8 mouse cellular contexts compared by ENCODE assay signal in the genomic region with DNA sequence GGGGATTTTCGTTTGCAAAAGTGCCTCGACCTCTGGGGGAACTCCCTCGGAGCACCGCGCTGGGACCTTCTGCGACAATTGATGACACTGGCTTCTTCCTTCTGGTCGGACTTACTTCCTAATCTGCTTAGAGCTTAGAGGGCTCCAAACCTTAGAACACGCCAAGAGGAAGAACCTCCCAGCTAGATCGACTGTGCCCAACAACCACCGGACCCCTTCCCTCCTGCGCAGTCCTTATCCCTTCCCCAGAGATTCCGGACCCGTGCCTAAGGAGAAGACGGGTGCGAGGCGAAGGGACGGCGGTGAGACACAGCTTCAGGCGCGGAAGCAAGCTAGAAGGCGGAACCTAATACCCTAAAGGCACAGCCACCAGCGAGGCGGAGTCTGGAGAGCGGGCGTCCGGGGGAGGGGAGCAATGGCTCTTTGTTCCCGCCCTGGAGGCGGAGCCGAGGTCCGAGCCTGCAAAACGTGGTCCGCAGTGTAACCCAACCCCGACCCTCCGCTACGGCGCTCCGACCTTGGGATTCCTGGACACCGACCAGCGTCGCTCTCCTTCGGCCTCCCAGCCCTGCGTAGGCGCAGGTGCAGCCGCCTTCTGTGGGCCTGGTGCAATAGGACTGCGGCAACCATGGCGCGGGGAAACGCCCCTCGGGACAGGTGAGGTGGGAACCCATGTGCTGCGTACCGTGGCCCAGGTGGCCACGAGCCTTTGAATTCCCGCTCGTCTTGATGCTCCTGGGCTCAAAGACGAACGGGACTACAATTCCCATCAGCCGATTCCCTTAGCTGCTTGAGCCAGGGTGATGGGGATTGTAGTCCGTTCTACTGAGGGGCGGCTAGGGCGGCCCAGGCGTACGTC. TPM values are rescaled to one million over a fixed set of nuclear protein-coding genes. Genes with fewer than 3 reads are reported as not detected.
DNase-seq lines count a peak whose midpoint lies in the region; ATAC-seq and TF ChIP-seq lines count a peak whose summit lies in the region.

Gene Slc29a2 (plus strand): TSS at position 240 of the 859 bp plus-strand sequence.

- peak; percentile 97 for ATAC-seq in forebrain, embryonic 13.5 days
- peak; percentile 92 for ATAC-seq in liver, postnatal 0 days
- peak; percentile 95 for ATAC-seq in neural tube, embryonic 13.5 days (ENCODE audit: low read depth)

- peak within 1 kb of the TSS; percentile 72 for H3K4me2 ChIP-seq in forebrain, embryonic 13.5 days
- H3K4me2 ChIP-seq in liver, postnatal 0 days (ENCODE audit: low read depth, low read length): peak within 1 kb of the TSS; percentile 96
- H3K4me2 ChIP-seq in neural tube, embryonic 13.5 days: peak within 1 kb of the TSS; percentile 78

- peak within 1 kb of the TSS; percentile 91 for H3K27ac ChIP-seq in forebrain, embryonic 13.5 days
- peak within 1 kb of the TSS; percentile 86 for H3K27ac ChIP-seq in liver, postnatal 0 days (ENCODE audit: low read depth)
- peak within 1 kb of the TSS; percentile 92 for H3K27ac ChIP-seq in neural tube, embryonic 13.5 days (replicated peaks)

- intact Hi-C loops in heart, postnatal 10 days (cut with DNase I): no loop called here

- WGBS in forebrain, embryonic 13.5 days: under 1% methylated on average over 62 of the region's 62 CpGs
- WGBS in liver, postnatal 0 days (ENCODE audit: insufficient replicate concordance): under 1% methylated on average over 57 of the region's 62 CpGs
- under 1% methylated on average over 62 of the region's 62 CpGs for WGBS in neural tube, embryonic 13.5 days

- peaks cover 36% of the 10 kb centered on the region for H3K36me3 ChIP-seq in E14TG2a.4 (ENCODE audit: insufficient read depth, low read length)
- H3K36me3 ChIP-seq in forebrain, embryonic 13.5 days (ENCODE audit: poor library complexity, severe bottlenecking): peaks cover 22% of the 10 kb centered on the region
- H3K36me3 ChIP-seq in liver, postnatal 0 days (replicated peaks; ENCODE audit: insufficient read depth, low read length): no peaks in the 10 kb centered on the region
- peaks cover 27% of the 10 kb centered on the region for H3K36me3 ChIP-seq in neural tube, embryonic 13.5 days

- DNase-seq in c-Kit-positive CD71-positive TER-119-positive erythroid progenitor cells, embryonic 14.5 days (ENCODE audit: low spot score): peak; percentile 79
- DNase-seq in heart, postnatal 10 days: peak; percentile 94 to 96
- DNase-seq in layer of hippocampus, adult 11-12 months (ENCODE audit: low spot score): peak; percentile 89
- DNase-seq in liver, postnatal 0 days: peak; percentile 90
- peak; percentile 85 for DNase-seq in telencephalon, adult 2 months (ENCODE audit: low read depth, low spot score)

- H3K9me3 ChIP-seq in E14TG2a.4 (ENCODE audit: low read length): no peaks in the 10 kb centered on the region
- H3K9me3 ChIP-seq in forebrain, embryonic 13.5 days (replicated peaks): no peaks in the 10 kb centered on the region
- no peaks in the 10 kb centered on the region for H3K9me3 ChIP-seq in liver, postnatal 0 days (ENCODE audit: low read length)
- no peaks in the 10 kb centered on the region for H3K9me3 ChIP-seq in neural tube, embryonic 13.5 days

- peak within 1 kb of the TSS; percentile 85 for H3K4me3 ChIP-seq in E14TG2a.4 (replicated peaks; ENCODE audit: low read length)
- peak within 1 kb of the TSS; percentile 64 for H3K4me3 ChIP-seq in forebrain, embryonic 13.5 days
- peak within 1 kb of the TSS; percentile 63 for H3K4me3 ChIP-seq in liver, postnatal 0 days (ENCODE audit: low read depth, low read length)
- H3K4me3 ChIP-seq in neural tube, embryonic 13.5 days: peak within 1 kb of the TSS; percentile 76

- TF ChIP-seq EP300 in liver, postnatal 0 days (IDR thresholded peaks at IDR 0.05; ENCODE audit: low read depth): no peak

- no peak for TF ChIP-seq CTCF in E14TG2a.4 (conservative IDR thresholded peaks at IDR 0.05; ENCODE audit: low read length)
- TF ChIP-seq CTCF in liver, postnatal 0 days (IDR thresholded peaks at IDR 0.05; ENCODE audit: low read depth): no peak

- H3K27me3 ChIP-seq in E14TG2a.4 (ENCODE audit: insufficient read depth, low read length): no peaks in the 10 kb centered on the region; the same call in 1 of the 2 replicates
- H3K27me3 ChIP-seq in forebrain, embryonic 13.5 days: no peaks in the 10 kb centered on the region
- H3K27me3 ChIP-seq in liver, postnatal 0 days (ENCODE audit: insufficient read depth, low read length): no peaks in the 10 kb centered on the region
- H3K27me3 ChIP-seq in neural tube, embryonic 13.5 days: no peaks in the 10 kb centered on the region

- peaks cover 33% of the 10 kb centered on the region for H3K4me1 ChIP-seq in E14TG2a.4 (replicated peaks; ENCODE audit: low read depth, low read length)
- H3K4me1 ChIP-seq in forebrain, embryonic 13.5 days: peaks cover 8% of the 10 kb centered on the region; the same call in 1 of the 2 replicates
- peaks cover 13% of the 10 kb centered on the region for H3K4me1 ChIP-seq in liver, postnatal 0 days (ENCODE audit: insufficient read depth)
- H3K4me1 ChIP-seq in neural tube, embryonic 13.5 days (replicated peaks): peaks cover 13% of the 10 kb centered on the region

- H3K9ac ChIP-seq in forebrain, embryonic 13.5 days: peak within 1 kb of the TSS; percentile 77
- peak within 1 kb of the TSS; percentile 77 for H3K9ac ChIP-seq in liver, postnatal 0 days (replicated peaks)
- peak within 1 kb of the TSS; percentile 87 for H3K9ac ChIP-seq in neural tube, embryonic 13.5 days

RNA-seq across cellular contexts. Expression of gene Slc29a2, which starts in this region (rescaled TPM):
- polyA plus RNA-seq in forebrain, embryonic 13.5 days (2015; fragmentation: Nextera tagmentation; extraction: Ambion mirVana): 6.9 and 8.3 TPM in 2 replicates
- total RNA-seq in heart, postnatal 10 days (2021): 10 to 100 TPM; 21.2 to 23.9 TPM
- polyA plus RNA-seq in liver, postnatal 0 days (2015; fragmentation: Nextera tagmentation; extraction: Ambion mirVana): 0.87 and 1.0 TPM in 2 replicates
- polyA plus RNA-seq in neural tube, embryonic 13.5 days (2015; fragmentation: Nextera tagmentation; extraction: Ambion mirVana): 7.9 TPM in 2 replicates

Comparison
In these comparisons a context has a peak if more than half of its experiments do, and no peak if none do; other contexts are left out.
1. Peak in every context shown above with its lines: DNase-seq, ATAC-seq, H3K4me3 ChIP-seq and H3K27ac ChIP-seq.